Mouse (Mus musculus): ENCODE measurements around the gene Hfe2.

Hfe2 gene

DNA sequence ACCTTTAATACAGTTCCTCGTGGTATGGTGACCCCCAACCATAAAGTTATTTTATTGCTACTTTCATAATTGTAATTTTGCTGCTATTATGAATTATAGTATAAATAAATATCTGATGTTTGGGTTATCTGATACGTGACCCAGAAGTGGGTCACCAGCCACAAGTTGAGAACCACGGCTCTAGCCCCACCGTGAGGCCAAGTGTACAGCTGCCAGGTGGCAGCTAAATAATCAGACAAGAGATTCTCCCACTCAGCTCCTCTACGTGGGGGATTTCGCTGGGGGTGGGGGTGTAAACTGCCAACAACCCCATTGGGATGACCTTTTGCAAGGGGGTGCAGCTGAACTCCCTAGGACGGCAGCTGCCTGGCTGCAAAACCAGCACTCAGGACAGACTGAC lies 7.1 kb downstream of the Hfe2 start:
- DNase-seq: no peak

DNA sequence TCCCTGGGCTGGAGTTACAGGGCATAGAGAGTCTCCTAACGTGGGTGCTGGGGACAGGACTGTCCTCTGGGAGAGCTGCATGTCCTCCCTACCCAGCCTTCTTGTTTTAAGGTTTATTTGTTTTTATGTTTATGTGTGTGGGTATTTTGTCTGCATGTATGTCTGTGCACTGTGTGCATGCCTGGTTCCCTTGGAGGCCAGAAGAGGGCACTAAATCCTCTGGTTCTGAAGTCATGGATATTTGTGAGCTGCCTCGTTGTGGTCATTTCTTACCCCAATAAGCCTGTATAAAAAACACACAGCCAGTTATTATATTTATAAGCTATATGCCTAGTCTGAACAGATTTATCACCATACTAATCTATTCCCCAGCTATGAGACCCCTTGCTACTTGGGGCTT lies 9.3 kb downstream of the Hfe2 start:
- DNase-seq: no peak

DNA sequence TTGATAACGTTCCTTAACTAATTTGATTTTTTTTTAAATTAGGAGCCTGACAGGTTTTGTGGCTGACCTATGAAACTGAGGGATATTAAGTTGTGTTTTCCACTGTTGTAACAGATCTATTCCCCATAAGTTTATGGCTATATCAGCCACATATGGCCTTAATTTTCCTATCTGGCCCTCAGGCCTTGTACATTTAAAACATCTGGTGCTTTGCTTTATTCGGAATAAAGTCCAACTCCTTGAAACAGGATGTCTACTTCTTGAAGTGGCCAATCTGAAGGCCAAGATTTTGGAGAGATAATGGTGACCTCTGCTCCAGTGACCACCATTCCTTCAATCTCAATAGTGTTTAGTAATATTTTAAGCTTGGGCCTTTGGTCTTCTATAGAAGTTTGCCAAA lies 14.3 kb downstream of the Hfe2 start:
- no peak for DNase-seq

DNA sequence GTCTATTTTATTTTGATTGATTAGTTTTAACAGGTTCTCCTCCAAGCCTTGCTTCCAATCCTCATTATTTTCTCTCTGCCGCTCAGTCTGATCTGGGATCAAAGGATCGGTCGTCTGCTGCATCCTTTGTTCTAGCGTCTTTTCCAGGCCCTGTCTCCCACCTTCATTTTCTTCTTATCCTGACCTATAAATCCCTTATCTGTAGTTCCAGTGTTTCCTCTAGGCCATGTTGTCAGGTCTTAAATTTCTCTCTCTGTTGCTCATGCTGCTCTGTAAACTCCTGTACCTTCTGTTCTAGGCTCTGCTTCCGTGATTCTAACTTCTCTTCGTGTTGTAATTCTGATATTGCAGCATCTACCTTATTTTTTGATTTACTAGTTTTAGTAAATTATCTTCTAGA lies 15.8 kb downstream of the Hfe2 start:
- DNase-seq: no peak

DNA sequence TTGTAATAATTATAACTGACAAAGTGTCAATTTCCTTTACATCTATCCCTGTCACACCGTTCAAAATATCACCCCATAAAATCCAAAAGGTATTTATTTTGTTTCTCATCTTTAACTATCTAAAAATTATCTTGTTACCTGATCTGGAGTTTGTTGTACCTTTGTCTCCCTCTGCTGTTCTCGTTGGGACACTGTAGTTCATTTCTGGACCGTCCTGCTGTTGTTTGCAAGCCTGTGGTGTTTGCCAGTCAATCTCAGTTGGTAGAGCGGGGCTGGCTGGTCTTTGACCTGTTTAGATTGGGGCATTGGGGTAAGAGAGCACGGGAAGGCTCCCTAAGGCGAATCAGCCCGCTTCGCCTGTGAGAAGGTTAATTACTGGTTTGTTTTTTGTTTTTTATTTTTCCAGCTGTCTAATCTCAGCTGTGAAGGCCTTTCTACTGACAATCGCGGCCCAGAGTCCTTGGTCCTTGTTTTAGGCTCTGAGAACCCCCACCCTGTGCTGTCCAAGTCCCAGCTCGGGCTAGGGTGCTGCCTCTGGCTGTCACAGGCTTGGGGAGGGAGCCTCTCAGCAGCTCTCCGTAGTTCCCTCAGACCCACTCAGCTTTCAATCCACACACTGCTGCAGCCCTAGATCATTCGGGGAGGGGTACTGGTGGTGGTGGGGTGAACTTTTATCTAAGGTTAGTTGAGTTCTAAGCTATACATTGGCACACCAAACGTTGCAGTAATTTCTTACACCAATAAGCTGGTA lies 16.5 kb downstream of the Hfe2 start:
- DNase-seq: no peak

DNA sequence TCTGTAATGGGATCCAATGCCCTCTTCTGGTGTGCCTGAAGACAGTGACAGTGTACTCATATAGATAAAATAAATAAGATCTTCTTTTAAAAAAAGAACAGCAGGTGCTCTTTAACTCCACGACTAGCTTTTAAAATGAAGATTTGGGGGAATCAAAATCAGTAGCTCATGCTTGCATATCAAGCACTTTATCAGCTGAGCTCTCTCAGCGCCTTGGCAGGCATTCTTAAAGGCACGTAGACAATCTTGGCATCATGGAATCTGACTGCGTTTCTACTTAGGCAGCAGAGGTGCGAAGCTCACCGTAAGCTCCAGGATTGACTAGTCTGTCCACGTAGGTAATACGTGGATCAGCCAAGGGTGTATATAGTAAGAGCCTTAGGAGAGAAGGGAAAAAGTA lies 17.6 kb downstream of the Hfe2 start:
- no peak for DNase-seq

DNA sequence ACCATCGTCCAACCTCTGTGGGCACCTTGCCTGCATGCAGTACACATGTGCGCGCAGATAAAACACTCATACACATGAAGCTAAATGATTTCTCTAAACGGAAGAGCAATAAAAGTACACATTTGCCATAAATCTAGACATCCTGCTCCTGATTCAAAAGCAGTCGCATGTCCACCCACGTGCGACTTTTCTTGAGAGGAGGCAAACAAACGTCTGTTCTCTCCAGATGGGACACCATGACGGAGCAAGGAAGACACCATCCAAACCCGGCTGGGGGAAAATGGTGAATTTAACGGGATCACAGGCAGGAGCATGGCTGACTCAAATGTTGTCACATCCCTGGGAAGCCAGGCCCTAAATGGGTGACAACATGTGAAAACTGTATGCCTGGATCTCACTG lies 18.4 kb downstream of the Hfe2 start:
- DNase-seq: no peak

DNA sequence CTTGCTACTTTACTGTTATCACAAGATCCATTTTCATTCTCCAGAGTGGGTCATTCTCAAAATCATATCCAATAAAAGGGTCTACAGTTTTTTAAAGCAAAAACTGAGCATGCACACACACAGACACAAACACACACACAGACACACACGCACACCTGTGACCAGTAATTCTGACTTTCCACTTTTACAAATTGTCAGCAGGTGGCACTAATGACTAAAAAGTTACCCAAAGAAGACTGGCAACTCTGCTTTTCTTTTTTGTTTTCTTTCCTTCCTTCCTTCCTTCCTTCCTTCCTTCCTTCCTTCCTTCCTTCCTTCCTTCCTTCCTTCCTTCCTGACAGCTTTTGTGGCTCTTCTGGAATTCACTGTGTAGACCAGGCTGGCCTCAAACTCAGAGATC lies 20.6 kb downstream of the Hfe2 start:
- no peak for DNase-seq

DNA sequence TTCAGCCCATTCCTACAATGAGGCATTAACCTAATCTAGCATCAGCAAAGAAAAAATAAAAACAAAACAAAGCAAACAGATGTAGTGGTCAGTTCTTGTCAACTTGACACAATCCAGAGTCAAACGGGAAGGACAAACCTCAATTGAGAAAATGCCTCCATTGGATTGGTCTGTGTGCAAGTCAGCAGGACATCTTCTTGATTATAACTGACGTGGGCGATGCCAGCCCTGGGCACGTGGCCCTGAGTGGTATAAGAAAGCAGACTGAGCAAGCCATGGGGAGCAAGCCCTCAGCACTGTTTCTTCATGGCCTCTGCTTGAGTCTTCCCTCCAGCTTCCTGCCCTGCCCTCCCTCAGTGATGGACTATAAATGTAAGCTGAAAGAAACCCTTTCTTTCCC lies 21.9 kb downstream of the Hfe2 start:
- no peak for DNase-seq

DNA sequence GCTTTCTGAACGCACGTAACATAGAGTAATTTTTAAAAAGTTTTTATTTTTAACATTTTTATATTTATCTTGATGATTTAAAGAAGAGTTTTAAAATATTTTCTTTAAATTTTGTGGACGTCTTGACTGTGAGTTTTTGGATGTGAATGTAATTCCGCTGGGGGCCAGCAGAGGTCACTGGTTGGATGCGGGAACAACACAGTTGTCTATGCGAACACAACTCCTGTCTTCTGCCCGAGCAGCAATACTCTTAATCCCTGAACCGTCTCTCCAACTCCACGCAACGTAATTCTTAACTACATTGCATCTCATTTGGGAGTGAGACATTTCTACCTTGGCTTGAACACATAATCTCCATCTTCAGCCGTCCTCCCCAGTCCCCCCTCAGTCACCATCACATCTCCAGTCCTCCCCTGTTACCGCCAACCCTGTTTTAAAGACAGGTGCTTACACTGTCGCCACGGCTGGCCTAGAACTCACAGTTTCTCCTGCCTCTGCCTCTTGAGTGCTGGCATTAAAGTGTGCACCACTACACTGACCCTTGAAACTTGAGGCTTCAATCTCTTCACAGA lies 22.5 kb downstream of the Hfe2 start:
- DNase-seq: peak; percentile 88 to 90

DNA sequence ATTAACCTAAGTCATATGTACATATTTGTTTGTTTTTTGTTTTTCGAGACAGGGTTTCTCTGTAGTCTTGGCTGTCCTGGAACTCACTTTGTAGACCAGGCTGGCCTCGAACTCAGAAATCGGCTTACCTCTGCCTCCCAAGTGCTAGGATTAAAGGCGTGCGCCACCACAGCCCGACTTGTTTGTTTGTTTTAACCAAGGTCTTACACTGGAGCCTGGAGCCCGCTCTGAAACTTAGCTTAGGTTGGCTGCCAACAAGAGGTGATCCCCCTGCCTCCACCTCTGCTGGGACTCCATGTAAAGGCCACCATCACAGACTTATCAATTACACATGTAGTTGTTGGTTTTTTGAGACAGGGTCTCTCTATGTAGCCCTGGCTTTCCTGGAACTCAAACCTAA lies 23.9 kb downstream of the Hfe2 start:
- DNase-seq: no peak

DNA sequence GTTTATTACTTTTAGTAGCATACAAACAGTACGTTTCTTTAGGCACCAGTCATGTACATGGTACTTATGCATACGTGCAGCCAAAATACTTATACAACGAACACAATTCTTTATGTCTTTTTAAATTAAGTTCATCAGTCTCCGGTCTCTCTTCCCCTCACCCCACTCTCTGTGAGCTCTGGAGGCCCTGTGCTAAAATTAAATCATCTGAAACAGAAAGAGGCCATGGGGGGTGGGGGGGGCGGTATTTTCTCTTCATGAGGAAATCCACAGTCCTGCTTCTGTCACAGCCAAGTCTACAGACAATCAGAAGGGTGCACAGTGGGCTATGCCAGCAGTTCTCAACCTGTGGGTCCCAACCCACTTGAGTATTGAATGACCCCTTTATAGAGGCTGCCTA lies 24.4 kb downstream of the Hfe2 start:
- no peak for DNase-seq

DNA sequence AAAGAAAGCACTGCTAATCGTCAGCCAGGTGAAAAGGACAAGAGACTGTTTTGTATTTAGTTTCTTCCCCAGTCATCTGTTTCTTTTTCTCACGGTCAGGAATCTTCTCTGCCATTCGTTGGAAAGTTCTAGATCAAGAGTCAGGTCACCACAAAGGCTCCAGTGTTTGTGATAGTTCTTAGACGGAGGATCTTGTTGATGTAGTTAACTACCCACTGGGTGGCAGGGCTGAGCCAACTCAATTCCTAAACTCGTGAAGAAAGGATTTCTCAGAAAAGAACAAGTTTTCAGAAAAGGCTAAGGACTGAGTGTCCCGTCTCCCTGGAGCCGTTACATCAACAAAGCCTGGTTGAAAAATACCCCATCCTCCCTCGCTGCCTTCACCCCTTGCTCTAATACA lies 26.2 kb downstream of the Hfe2 start:
- DNase-seq: peak; percentile 65 to 72

DNA sequence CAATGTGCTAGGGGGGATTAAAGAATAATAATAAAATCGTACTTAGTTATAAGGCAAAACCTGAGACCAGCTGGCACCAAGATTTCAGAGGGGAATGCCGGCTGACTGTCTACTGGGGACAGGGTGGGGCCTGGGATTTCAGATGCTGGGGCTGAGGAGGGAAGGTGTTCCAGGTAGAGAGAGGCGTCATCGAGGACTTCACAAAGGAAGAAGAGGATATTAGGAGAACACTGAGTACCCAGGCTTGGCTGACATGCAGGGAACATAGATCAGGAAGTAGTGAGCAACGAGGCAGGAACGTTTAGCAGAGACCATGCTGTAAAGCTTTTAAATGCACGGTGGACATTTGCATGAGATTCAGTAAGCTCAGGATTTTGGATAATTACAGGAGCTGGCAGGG lies 26.9 kb downstream of the Hfe2 start:
- DNase-seq: no peak

DNA sequence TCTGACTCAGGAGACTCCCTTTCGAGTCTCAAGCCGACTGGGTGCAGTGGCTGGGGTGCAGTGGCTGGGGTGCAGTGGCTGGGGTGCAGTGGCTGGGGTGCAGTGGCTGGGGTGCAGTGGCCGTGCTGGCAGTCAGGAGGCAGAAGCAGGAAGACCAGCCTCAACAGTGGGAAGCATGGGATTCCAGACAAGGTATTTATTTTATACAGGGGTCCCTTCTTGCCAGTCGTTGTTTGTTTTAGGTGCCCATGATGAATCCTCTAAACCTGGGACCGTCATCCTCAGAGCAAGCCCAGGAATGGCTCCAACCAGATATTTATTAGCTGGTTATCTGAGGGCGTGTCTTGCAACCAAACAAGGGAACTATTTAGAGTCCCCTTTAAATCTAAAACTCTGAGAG lies 28.6 kb downstream of the Hfe2 start:
- no peak for DNase-seq

DNA sequence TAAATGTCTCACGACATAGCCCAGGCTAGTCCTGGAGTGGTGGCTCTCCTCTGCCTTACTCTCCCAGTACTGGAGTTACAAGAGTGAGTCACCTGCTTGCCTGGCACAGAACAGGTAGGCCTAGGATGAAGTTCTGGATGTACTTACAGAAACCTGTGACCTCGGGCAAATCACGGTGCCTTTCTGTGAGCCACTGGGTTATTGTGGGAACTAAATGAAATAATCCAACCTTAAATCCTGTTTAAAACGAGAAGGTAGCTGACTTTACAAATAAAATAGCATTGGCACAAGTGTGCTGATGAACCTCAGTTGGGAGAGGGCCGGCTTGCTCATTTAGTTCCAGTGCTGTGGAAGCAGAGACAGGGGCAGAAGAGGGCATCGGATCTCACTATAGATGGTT lies 29.3 kb downstream of the Hfe2 start:
- DNase-seq: no peak

DNA sequence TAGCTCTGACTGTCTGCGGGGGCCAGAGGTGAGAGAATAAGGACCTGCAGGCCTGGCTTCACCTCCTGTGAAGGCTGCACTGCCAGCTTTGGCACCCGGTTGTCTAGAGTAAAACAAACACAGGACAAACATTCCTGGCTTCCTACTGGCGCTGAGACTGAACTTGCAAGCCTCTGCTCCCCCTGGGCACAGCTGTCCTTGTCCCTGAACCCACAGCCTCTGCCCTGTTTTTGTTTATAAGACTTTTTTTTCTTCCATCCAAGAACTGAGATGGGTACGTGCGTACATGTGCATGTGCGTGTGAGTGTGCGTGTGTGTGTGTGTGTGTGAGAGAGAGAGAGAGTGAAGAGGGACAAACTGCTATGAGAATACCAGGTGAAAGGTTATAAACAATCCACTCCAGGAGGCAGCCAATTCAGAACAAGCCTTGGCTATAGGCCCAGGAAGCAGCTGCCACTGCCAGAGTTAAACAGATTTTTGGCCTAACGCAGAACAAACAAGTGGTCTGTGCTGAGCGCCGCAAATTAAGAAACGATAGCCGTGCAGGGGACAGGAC lies 30.1 kb downstream of the Hfe2 start:
- no peak for DNase-seq

DNA sequence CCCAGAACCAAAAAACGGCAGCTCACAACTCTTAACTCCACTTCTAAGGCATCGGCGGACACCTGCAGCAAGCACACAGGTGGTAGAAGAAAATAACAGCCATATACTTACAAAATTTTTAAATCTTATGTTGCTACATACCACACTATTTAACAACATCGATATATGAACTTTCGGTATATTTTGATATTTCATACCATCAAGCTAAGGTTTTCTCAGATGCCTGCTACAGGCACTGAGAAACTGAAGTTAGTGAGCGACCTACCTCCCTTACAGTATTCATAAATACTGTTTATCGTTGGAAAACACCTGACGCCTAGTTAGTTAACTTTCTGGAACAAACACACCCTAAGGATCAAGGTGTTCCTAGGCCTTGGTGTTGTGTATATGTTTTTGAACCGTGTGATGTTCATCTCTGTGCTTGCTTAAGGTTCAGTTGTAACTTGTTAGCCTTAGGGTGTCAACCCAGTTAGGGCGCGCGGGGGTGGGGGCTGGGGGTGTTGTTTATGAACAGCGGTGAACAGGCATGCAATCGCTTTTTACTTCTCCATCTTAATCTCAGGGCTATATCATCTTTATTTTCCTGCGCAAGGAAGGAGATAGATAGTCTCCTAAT lies 31.1 kb downstream of the Hfe2 start:
- no peak for DNase-seq

DNA sequence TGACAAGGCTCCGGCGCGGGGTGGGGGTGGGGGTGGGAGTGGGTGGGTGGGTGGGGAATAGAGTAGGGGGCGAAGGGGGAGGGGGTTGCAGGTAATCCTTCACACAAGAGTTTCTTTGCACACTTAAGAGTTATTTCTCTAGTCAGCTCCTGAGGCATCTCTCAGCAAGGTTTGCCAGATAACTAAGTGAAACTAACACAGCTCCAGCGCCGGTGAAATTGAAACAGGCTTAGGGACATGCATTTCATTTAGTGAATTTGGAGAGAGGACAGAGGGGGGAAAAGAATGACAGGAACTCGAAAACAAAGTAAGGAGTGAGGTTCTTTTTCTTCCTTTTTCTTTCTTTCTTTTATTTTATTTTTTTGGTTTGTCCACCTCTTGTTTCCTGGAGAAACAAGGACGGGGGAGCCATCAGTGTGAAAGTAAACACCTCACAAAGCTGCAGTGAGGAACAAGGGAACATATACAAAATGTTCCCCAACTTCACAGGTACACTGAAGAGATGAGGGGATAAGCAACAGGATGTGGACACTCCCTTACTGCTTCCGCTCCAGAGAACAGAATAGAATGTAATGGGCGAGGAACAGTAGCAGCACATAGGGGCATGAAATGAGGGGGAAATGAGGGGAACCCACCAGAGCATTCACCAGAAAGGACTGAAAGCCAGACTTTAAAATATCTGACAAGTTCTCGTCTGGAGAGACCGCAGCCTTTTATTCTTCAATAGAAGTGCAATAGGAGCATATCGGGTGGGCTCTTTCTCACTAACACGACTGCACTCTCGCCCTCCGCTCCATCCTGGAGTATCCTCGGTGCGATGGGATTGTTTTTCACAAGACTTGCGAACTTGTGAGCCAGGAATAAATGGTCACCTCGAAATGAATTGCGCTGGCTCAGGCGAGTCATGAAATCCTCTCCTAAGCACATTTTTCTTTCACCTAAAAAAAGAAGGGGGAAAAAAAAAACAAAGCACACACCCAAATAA lies 32.0 kb downstream of the Hfe2 start:
- DNase-seq: peak in 1 of 2 experiments; percentile 64

DNA sequence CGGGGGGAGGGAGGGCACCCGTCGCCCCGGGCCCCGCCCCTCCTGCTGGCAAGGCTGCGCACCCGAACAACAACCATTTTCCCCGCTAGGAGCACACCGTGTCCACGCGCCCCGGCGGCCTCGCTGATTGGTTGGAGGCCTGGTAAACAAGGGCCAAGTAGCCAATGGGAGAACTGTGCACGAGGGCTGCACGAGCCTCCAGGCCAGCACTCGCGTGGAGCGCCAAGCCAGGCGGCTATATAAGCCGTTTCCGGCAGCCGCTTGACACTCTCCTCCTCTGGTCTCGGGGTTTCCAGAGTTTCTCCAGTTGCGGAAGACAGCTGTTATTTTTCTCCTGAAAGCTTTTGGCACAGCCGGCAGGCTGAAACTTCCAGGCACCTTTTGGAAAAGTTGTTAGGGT lies 32.7 kb downstream of the Hfe2 start, which contains the start of gene Txnip:
TSS of gene Txnip (plus strand) at position 264 of the 400 bp plus-strand sequence.
- peak; percentile 98 to 99 for DNase-seq

DNA sequence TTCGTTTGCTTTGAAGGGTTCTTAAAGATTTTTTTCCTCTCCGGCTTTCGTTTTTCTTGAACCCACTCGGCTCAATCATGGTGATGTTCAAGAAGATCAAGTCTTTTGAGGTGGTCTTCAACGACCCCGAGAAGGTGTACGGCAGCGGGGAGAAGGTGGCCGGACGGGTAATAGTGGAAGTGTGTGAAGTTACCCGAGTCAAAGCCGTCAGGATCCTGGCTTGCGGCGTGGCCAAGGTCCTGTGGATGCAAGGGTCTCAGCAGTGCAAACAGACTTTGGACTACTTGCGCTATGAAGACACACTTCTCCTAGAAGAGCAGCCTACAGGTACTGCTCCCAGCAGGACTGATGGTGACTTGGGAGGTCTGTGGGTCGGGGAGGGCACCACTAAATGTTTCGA lies 33.2 kb downstream of the Hfe2 start:
- peak; percentile 66 to 73 for DNase-seq

DNA sequence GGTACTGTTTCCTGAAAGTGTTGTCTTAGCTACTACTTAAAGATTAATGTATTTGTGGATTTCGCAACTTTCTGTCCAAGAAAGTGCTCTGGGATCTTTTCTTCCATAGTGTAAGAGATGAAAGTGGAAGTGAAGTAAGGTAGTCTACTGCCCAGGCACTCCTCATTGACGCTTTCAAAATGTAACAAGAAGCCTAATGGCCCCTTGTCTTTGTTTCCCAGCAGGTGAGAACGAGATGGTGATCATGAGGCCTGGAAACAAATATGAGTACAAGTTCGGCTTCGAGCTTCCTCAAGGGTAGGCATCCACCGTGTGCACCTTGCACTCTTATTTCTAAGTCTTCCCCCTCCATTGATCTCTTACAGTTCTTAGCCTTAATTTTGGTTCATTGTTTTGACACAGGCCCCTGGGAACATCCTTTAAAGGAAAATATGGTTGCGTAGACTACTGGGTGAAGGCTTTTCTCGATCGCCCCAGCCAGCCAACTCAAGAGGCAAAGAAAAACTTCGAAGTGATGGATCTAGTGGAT lies 33.8 kb downstream of the Hfe2 start:
- DNase-seq: peak; percentile 41 to 48

Data from B cell, adult 2 months (primary cell).